Mouse (Mus musculus): ENCODE measurements at regions not wholly inside any gene's neighbourhood (a gene's known extent, or its start where the extent isn't known, plus 50 kb on each side); places are given as distances from the start of the nearest gene placed in this dataset.

DNA sequence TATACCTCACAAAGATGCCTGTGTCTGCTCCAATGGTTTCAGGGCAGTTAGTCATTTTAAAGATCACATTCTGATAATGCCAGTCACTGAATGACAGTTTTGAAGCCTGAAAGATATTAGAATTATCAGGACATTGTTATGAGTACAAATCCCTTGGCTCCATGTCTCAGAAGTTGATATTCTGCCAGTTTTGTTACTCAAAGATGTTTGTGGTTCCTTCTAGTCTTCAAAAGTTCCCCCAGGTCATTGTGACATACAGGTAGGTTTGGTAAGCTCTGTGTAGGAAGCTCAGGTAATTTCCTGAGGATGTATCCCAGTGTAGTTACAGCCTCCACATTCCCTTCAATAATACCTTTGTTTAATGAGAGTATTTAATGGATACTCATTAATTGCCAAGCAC lies 169.0 kb upstream of the Bank1 start:
- H3K4me1 ChIP-seq (ENCODE audit: control insufficient read depth, insufficient read depth), result no peaks in the 10 kb centered on the region
- H3K9ac ChIP-seq (replicated peaks; ENCODE audit: low read depth, low read length), result no peak overlapping the region
- no peaks in the 10 kb centered on the region for H3K36me3 ChIP-seq (replicated peaks; ENCODE audit: control insufficient read depth, insufficient read depth, low read length)
- H3K27ac ChIP-seq (ENCODE audit: low read depth), result no peak overlapping the region
- no peak overlapping the region for H3K4me3 ChIP-seq (ENCODE audit: low read depth, low read length)
- no peak for TF ChIP-seq EP300 (IDR thresholded peaks at IDR 0.05; ENCODE audit: low read depth)
- no peak for TF ChIP-seq CTCF (IDR thresholded peaks at IDR 0.05; ENCODE audit: low read depth)
- ATAC-seq (ENCODE audit: insufficient read depth, low read depth), result no peak
- DNase-seq (ENCODE audit: low spot score), result no peak
- H3K27me3 ChIP-seq (ENCODE audit: control insufficient read depth, insufficient read depth, low read length), result no peaks in the 10 kb centered on the region
- H3K4me2 ChIP-seq (ENCODE audit: low read depth, low read length), result no peak overlapping the region
- H3K9me3 ChIP-seq (replicated peaks; ENCODE audit: control insufficient read depth, low read length), result no peaks in the 10 kb centered on the region

DNA sequence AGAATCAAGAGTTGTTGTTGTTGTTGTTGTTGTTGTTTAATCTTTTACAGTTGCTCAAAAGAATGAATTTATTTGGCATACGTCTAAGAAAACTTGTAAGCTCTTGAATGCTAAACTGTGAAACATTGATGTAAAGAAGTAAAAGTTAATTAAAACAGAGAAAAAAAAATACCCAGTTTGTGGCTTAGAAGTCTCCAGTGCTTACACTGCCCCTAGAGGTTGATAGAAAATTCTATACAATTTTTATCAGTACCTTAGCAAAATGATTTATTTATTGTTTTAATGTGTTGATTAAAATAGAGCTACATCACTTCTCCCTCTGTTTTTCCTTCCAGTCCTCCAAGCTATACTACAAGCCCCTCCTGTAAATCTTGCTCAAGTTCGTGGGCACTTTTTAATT lies 165.8 kb upstream of the Bank1 start:
- Histone ChIP-seq H3K4me3 (ENCODE audit: low read depth, low read length) (no peak overlapping the region), H3K9me3 (replicated peaks; ENCODE audit: control insufficient read depth, low read length) (no peaks in the 10 kb centered on the region), H3K27me3 (ENCODE audit: control insufficient read depth, insufficient read depth, low read length) (no peaks in the 10 kb centered on the region), H3K4me1 (ENCODE audit: control insufficient read depth, insufficient read depth) (no peaks in the 10 kb centered on the region), H3K36me3 (replicated peaks; ENCODE audit: control insufficient read depth, insufficient read depth, low read length) (no peaks in the 10 kb centered on the region), H3K4me2 (ENCODE audit: low read depth, low read length) (no peak overlapping the region), H3K9ac (replicated peaks; ENCODE audit: low read depth, low read length) (no peak overlapping the region), H3K27ac (ENCODE audit: low read depth) (no peak overlapping the region)
- no peak for TF ChIP-seq EP300 (IDR thresholded peaks at IDR 0.05; ENCODE audit: low read depth)
- no peak for TF ChIP-seq CTCF (IDR thresholded peaks at IDR 0.05; ENCODE audit: low read depth)
- WGBS, result 65% methylated on average over 2 of the region's 2 CpGs
- no peak for DNase-seq (ENCODE audit: low spot score)
- ATAC-seq (ENCODE audit: insufficient read depth, low read depth), result no peak

DNA sequence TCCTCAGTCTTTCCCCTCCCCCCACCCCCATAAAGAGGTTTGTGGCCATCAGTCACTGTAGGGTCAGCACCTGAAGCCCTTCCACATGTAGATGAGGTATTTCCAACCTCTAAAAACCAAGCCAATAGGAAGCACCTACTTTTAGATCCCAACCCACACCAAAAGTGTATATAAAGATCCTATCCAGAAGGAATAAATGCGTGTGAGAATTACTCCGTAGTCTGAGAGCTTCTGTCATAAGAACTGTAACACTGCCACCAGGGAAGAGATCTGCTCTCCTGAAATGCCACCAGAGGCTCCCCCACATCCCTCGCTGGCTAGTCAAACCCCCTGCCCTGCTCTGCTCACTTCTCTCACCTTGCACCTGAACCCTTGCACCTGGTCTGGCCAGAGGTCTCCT lies 145.8 kb upstream of the Bank1 start:
- H3K27me3 ChIP-seq (ENCODE audit: control insufficient read depth, insufficient read depth, low read length), result no peaks in the 10 kb centered on the region
- H3K9me3 ChIP-seq (replicated peaks; ENCODE audit: control insufficient read depth, low read length), result no peaks in the 10 kb centered on the region
- no peak for DNase-seq (ENCODE audit: low spot score)
- H3K4me1 ChIP-seq (ENCODE audit: control insufficient read depth, insufficient read depth), result no peaks in the 10 kb centered on the region
- no peak overlapping the region for H3K4me3 ChIP-seq (ENCODE audit: low read depth, low read length)
- no peak for ATAC-seq (ENCODE audit: insufficient read depth, low read depth)
- 84% methylated on average over 3 of the region's 3 CpGs for WGBS
- H3K4me2 ChIP-seq (ENCODE audit: low read depth, low read length), result no peak overlapping the region
- no peaks in the 10 kb centered on the region for H3K36me3 ChIP-seq (replicated peaks; ENCODE audit: control insufficient read depth, insufficient read depth, low read length)
- no peak overlapping the region for H3K9ac ChIP-seq (replicated peaks; ENCODE audit: low read depth, low read length)
- H3K27ac ChIP-seq (ENCODE audit: low read depth), result no peak overlapping the region
- TF ChIP-seq EP300 (IDR thresholded peaks at IDR 0.05; ENCODE audit: low read depth) (no peak), CTCF (IDR thresholded peaks at IDR 0.05; ENCODE audit: low read depth) (no peak)

DNA sequence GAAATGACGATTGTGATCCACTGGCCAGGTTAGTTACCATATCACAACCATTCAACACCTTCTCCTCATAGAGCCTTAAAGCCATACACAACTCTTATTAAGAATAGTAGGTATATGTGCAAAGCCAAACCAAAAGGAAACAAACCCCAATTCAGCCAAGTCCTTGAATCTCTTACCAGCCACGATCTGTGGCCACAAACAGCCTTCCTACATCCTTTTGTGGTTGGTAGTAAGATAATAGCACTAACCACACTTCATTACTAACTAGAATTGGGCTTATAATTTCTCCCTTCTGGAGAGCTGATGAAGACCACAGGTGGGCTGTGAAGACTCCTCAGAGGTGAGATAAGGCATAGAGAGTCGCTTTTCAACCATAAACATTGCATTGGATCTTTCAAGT lies 136.9 kb upstream of the Bank1 start:
- H3K9ac ChIP-seq (replicated peaks; ENCODE audit: low read depth, low read length), result no peak overlapping the region
- no peaks in the 10 kb centered on the region for H3K4me1 ChIP-seq (ENCODE audit: control insufficient read depth, insufficient read depth)
- WGBS, result 67% methylated on average over 3 of the region's 3 CpGs
- H3K36me3 ChIP-seq (replicated peaks; ENCODE audit: control insufficient read depth, insufficient read depth, low read length), result no peaks in the 10 kb centered on the region
- TF ChIP-seq CTCF (IDR thresholded peaks at IDR 0.05; ENCODE audit: low read depth), result no peak
- no peak for TF ChIP-seq EP300 (IDR thresholded peaks at IDR 0.05; ENCODE audit: low read depth)
- no peaks in the 10 kb centered on the region for H3K9me3 ChIP-seq (replicated peaks; ENCODE audit: control insufficient read depth, low read length)
- H3K27ac ChIP-seq (ENCODE audit: low read depth), result no peak overlapping the region
- no peak for ATAC-seq (ENCODE audit: insufficient read depth, low read depth)
- no peak overlapping the region for H3K4me2 ChIP-seq (ENCODE audit: low read depth, low read length)
- no peaks in the 10 kb centered on the region for H3K27me3 ChIP-seq (ENCODE audit: control insufficient read depth, insufficient read depth, low read length)
- H3K4me3 ChIP-seq (ENCODE audit: low read depth, low read length), result no peak overlapping the region
- no peak for DNase-seq (ENCODE audit: low spot score)

DNA sequence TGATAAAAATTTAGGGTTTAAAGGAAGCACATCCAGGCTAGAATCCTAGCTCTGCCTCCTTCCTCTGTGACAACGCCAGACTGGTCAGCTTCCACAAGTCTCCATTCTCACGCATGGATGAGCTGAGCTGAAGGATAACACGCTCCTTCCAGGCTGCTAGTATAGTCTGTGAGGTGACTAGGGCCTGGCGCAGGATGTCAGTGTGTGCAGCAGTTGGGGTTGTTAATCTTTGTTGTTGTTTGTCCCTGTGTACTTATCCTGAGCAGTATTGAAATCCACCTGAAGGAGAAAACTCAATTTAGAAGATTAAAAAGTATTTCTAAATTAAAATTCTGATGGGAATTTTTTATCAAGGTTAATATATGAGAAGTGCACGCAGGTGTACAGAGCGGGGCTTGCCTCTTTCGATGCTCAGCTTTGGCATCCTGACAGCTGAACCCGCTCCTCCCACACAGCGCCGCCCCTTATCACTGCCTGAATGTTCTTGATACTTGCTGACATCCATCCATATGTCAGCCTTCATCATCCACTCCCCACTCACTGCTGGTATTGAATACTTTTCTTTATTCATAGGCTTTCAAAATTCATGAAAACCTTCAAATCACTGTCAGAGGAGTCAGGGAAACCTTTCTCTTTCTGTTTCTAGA lies 130.7 kb upstream of the Bank1 start:
- H3K27ac ChIP-seq (ENCODE audit: low read depth), result no peak overlapping the region
- ATAC-seq (ENCODE audit: insufficient read depth, low read depth), result no peak
- no peak overlapping the region for H3K4me2 ChIP-seq (ENCODE audit: low read depth, low read length)
- no peak for DNase-seq (ENCODE audit: low spot score)
- no peaks in the 10 kb centered on the region for H3K27me3 ChIP-seq (ENCODE audit: control insufficient read depth, insufficient read depth, low read length)
- H3K4me3 ChIP-seq (ENCODE audit: low read depth, low read length), result no peak overlapping the region
- no peaks in the 10 kb centered on the region for H3K36me3 ChIP-seq (replicated peaks; ENCODE audit: control insufficient read depth, insufficient read depth, low read length)
- 57% methylated on average over 10 of the region's 10 CpGs for WGBS
- TF ChIP-seq EP300 (IDR thresholded peaks at IDR 0.05; ENCODE audit: low read depth) (no peak), CTCF (IDR thresholded peaks at IDR 0.05; ENCODE audit: low read depth) (no peak)
- no peaks in the 10 kb centered on the region for H3K9me3 ChIP-seq (replicated peaks; ENCODE audit: control insufficient read depth, low read length)
- no peak overlapping the region for H3K9ac ChIP-seq (replicated peaks; ENCODE audit: low read depth, low read length)
- no peaks in the 10 kb centered on the region for H3K4me1 ChIP-seq (ENCODE audit: control insufficient read depth, insufficient read depth)
